Mouse (Mus musculus) neutrophil, adult 65 days (primary cell): ENCODE data around the gene Fam192a. TPM values are rescaled to one million over a fixed set of nuclear protein-coding genes. Genes with fewer than 3 reads are reported as not detected.

Experiments used
- total RNA-seq: library from RNA; stranded (reverse); gene quantifications from 2 replicates; pipeline ENCODE4 v1.2.4, GENCODE M21; 2023

The Fam192a gene
- total RNA-seq: 21.8 and 24.0 TPM in 2 replicates

GRCm38 (mm10) chr8:94601607-94602385 lies at the start of gene Fam192a, which contains the start of gene Rspry1:
Fam192a (minus strand) TSS chr8:94601997.
Rspry1 (plus strand) TSS chr8:94601937.

GRCm38 (mm10) chr8:94532873-94533671 lies 68.7 kb downstream of the Fam192a start, which contains the start of gene Cpne2:
Cpne2 (plus strand) TSS chr8:94532990.

Other genes with a start within 250 kb of the Fam192a start
- 200 and 227 TPM in 2 replicates for gene Herpud1, start 215.6 kb downstream of the Fam192a start, total RNA-seq
- 12.1 and 18.9 TPM in 2 replicates for gene Nlrc5, start 167.6 kb downstream of the Fam192a start, total RNA-seq
- 138 and 192 TPM in 2 replicates for gene Cpne2, start 69.0 kb downstream of the Fam192a start, total RNA-seq
- gene Rspry1, start 60 bp downstream of the Fam192a start, total RNA-seq: 24.1 and 26.2 TPM in 2 replicates
- gene Arl2bp, start 64.6 kb upstream of the Fam192a start, total RNA-seq: 99.9 and 112 TPM in 2 replicates
- not detected in 2 replicates for gene Pllp, start 94.3 kb upstream of the Fam192a start, total RNA-seq
- not detected in 2 replicates for gene Ccl22, start 143.6 kb upstream of the Fam192a start, total RNA-seq
- gene Cx3cl1, start 170.0 kb upstream of the Fam192a start, total RNA-seq: not detected in 2 replicates
- not detected in 2 replicates for gene Ccl17, start 208.5 kb upstream of the Fam192a start, total RNA-seq
- gene Coq9, start 236.3 kb upstream of the Fam192a start, total RNA-seq: 20.1 and 22.0 TPM in 2 replicates
- gene Ciapin1, start 236.4 kb upstream of the Fam192a start, total RNA-seq: 44.8 and 46.9 TPM in 2 replicates